Mouse (Mus musculus) C2C12 (cell line): ENCODE measurements around the gene Naa80. TPM values are rescaled to one million over a fixed set of nuclear protein-coding genes. Genes with fewer than 3 reads are reported as not detected.

ENCODE experiments used
- H3K27me3 ChIP-seq: one replicate; pipeline ENCODE4 v1.6.1; 2011; ENCODE audit not compliant: control insufficient read depth, insufficient read depth, insufficient read length
- H3K36me3 ChIP-seq: one replicate; pipeline ENCODE4 v1.6.1; 2011; ENCODE audit not compliant: control insufficient read depth, insufficient read depth
- H3K4me3 ChIP-seq: one replicate; pipeline ENCODE4 v1.5.1; 2011; ENCODE audit warnings: mild to moderate bottlenecking, control low read depth; ENCODE audit not compliant: poor library complexity, insufficient read depth, severe bottlenecking
- H3K79me2 ChIP-seq: one replicate; pipeline ENCODE4 v1.6.1; 2011; ENCODE audit not compliant: control insufficient read depth, insufficient read depth
- H3K79me3 ChIP-seq: one replicate; pipeline ENCODE4 v1.6.1; 2011; ENCODE audit warnings: low read depth, control low read depth
- H3ac ChIP-seq: one replicate; pipeline ENCODE3; 2011; ENCODE audit warnings: low read depth; ENCODE audit not compliant: control insufficient read depth, insufficient read length
- CEBPB ChIP-seq: IDR thresholded peaks from one replicate; pipeline ENCODE4 v1.6.1; 2011; ENCODE audit warnings: low read depth, mild to moderate bottlenecking, control low read depth, moderate library complexity
- CTCF ChIP-seq: IDR thresholded peaks from one replicate; pipeline ENCODE4 v1.5.1; 2011; ENCODE audit not compliant: control insufficient read depth, insufficient read depth, insufficient read length
- FOSL1 ChIP-seq: IDR thresholded peaks from one replicate; pipeline ENCODE4 v1.8.0; 2011; ENCODE audit warnings: mild to moderate bottlenecking, low read length; ENCODE audit not compliant: poor library complexity, insufficient read depth, severe bottlenecking
- MAX ChIP-seq: IDR thresholded peaks from one replicate; pipeline ENCODE4 v1.6.1; 2011; ENCODE audit warnings: mild to moderate bottlenecking, control low read depth
- MYOD1 ChIP-seq: IDR thresholded peaks from one replicate; pipeline ENCODE4 v1.6.1; 2011; ENCODE audit warnings: low read depth; ENCODE audit not compliant: control insufficient read depth, insufficient read length
- MYOG ChIP-seq: IDR thresholded peaks from one replicate; pipeline ENCODE4 v1.6.1; 2011; ENCODE audit not compliant: control insufficient read depth, insufficient read length; ENCODE audit errors: extremely low read depth
- USF1 ChIP-seq: IDR thresholded peaks from one replicate; pipeline ENCODE4 v1.6.1; 2011; ENCODE audit warnings: low read depth, mild to moderate bottlenecking, control low read depth, moderate library complexity
- long read RNA-seq, 2 experiments: library from polyadenylated mRNA; unstranded; transcript quantifications; one replicate each; pipeline ENCODE4 v2.0.0; 2019 to 2020
- polyA plus RNA-seq: library from polyadenylated mRNA; unstranded; fragments of >200 nt; fragmentation: generic; extraction: Trizol; gene quantifications from one replicate; pipeline ENCODE4 v1.2.1, GENCODE M21; 2012; ENCODE audit warnings: missing spikeins

Naa80 gene
- polyA plus RNA-seq = 8.2 TPM
- long read RNA-seq, experiment 1, transcript Naa80-201 (2 exons, 2,053 nt) = major isoform, 14 of 17 reads
- long read RNA-seq, experiment 1, partial matches to known transcripts = 2 of 17 reads
- long read RNA-seq, experiment 1, other reads (novel, unspliced or antisense) = 1 of 17 reads
- long read RNA-seq, experiment 2, partial matches to known transcripts = 0 of 3 reads
- long read RNA-seq, experiment 2, other reads (novel, unspliced or antisense) = 0 of 3 reads

DNA sequence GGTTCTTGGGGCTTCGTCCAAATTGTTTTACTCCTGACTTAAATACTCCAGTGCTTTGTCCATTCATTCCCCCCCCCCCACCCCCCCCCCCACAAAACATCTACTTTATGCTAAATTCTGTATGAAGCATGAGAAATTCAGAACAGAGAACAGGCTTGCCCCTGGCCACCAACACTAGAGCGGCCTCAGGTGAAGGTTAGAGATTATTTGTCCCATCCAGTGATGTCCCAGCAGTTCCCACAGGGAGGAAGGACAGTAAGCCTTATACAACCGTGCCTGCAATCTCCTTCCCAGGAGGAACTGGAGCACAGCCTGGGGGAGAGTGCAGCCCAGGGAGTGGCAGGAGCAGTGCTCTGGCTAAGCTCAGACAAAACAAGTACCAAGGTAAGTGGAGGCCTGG, at the start of gene Naa80:
Gene Naa80 (plus strand): TSS at position 301 of the 400 bp plus-strand sequence.
- Histone ChIP-seq H3K79me2 (peaks cover 10% of the 10 kb centered on the region), H3K79me3 (no peaks in the 10 kb centered on the region), H3K27me3 (no peaks in the 10 kb centered on the region), H3K4me3 (no peak within 1 kb of the TSS), H3K36me3 (no peaks in the 10 kb centered on the region), H3ac (no peak within 1 kb of the TSS)
- TF ChIP-seq CEBPB (no peak), MYOG (no peak), CTCF (no peak), MAX (no peak), USF1 (no peak), MYOD1 (no peak), FOSL1 (no peak)

DNA sequence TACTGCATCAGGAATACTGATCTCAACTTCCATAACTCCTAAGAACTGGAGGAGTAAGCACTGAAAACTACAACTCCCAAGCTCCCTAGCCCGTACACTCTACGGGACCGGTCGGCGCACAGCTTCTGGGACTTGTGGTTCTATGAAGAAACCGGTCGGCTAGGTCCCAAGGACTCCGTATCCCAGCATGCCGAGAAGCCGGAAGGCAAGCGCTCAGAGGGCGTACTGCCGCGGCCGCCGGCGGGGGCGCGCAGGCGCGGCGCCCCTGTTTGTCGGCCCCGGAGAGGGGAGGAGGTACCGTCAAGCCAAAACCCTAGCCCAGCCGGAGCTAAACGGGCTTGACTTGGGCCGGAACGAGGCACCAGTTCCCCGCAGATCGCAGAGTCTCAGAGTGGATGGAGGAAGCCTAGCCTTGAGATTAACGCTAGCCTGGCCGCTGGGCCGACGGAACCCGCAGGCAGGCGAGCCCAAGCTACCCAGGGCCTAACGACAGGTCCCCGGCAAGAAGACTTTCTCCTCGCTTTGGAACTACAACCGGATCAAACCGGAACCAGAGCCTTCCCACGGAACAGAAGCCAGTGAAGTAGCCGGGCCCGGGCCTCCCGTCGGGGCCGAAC, 44.8 kb upstream of the Naa80 start, which contains the start of gene Tmem115:
Gene Tmem115 (plus strand): TSS at position 155 of the 617 bp plus-strand sequence.
- Histone ChIP-seq H3K79me3 (peaks cover 27% of the 10 kb centered on the region), H3K27me3 (no peaks in the 10 kb centered on the region), H3ac (peak within 1 kb of the TSS; percentile 77), H3K4me3 (peak within 1 kb of the TSS; percentile 74), H3K36me3 (peaks cover 14% of the 10 kb centered on the region), H3K79me2 (peaks cover 36% of the 10 kb centered on the region)
- TF ChIP-seq MAX (no peak), CEBPB (no peak), MYOD1 (no peak), FOSL1 (no peak), USF1 (no peak), CTCF (no peak), MYOG (no peak)

DNA sequence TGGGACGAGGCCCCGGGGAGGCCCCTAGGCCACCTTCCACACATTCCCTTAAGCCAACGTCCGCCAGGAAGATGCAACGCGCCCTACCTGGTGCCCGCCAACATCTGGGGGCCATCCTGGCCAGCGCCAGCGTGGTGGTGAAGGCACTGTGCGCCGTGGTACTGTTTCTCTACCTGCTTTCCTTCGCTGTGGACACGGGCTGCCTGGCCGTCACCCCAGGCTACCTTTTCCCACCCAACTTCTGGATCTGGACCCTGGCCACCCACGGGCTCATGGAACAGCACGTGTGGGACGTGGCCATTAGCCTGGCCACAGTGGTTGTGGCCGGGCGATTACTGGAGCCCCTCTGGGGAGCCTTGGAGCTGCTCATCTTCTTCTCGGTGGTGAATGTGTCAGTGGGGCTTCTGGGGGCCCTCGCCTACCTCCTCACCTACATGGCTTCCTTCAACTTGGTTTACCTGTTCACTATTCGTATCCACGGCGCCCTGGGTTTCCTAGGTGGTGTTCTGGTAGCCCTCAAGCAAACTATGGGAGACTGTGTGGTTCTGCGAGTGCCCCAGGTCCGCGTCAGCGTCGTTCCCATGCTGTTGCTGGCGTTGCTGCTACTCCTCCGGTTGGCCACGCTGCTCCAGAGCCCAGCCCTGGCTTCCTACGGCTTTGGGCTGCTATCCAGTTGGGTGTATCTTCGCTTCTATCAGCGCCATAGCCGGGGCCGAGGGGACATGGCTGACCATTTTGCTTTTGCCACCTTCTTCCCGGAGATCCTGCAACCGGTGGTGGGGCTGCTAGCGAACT, 44.1 kb upstream of the Naa80 start:
- Histone ChIP-seq H3K79me3 (peaks cover 27% of the 10 kb centered on the region), H3K36me3 (peaks cover 15% of the 10 kb centered on the region), H3K4me3 (peak overlapping the region; percentile 74), H3K27me3 (no peaks in the 10 kb centered on the region), H3ac (peak overlapping the region; percentile 77), H3K79me2 (peaks cover 36% of the 10 kb centered on the region)
- TF ChIP-seq USF1 (no peak), MYOD1 (no peak), CTCF (no peak), CEBPB (no peak), MAX (no peak), FOSL1 (no peak), MYOG (no peak)

DNA sequence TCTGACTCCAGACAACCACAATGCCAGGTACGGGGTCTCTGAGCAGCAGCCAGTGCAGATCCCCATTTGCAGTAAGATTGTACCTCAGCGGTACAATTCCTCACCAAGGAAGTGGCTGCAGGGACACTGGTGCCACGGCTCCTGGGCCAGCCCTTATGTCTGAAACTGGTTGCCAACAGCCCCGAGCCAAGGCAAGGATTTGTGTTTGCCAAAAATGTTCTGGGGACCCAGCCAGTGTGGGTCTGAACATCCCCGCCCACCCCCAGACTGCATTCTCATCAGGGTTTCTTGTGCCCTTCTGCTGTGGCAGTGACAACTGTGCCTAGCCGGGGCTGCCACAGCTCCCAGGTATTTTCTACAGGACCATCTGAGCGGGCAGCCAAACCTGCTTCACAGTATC, 40.5 kb upstream of the Naa80 start:
- H3K79me2 ChIP-seq = peaks cover 36% of the 10 kb centered on the region
- H3K4me3 ChIP-seq = no peak overlapping the region
- H3K36me3 ChIP-seq = peaks cover 15% of the 10 kb centered on the region
- peaks cover 27% of the 10 kb centered on the region for H3K79me3 ChIP-seq
- no peaks in the 10 kb centered on the region for H3K27me3 ChIP-seq
- no peak overlapping the region for H3ac ChIP-seq
- TF ChIP-seq USF1 = no peak
- no peak for TF ChIP-seq MYOD1
- TF ChIP-seq MAX = no peak
- no peak for TF ChIP-seq MYOG
- no peak for TF ChIP-seq FOSL1
- no peak for TF ChIP-seq CTCF
- TF ChIP-seq CEBPB = no peak

DNA sequence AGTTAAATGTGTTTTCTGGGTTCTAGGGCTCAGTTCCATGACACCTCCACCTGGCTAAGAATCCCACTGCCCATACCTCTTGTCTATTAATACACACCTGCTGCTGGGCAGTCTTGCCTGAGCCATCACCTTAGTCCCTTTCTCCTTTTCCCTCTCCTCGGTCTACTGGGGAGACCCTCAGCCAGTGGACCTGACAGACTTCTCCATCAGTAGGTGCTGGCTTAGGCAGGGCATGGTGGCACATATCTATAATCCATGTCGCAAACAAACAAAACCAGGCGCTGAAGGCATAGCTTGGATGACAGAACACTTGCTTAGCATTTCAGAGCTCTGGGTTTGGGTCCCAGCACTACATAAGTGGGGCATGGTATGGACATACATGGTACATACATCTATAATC, 40.0 kb upstream of the Naa80 start:
- H3ac ChIP-seq = no peak overlapping the region
- H3K79me3 ChIP-seq = peaks cover 27% of the 10 kb centered on the region
- H3K79me2 ChIP-seq = peaks cover 36% of the 10 kb centered on the region
- H3K4me3 ChIP-seq = no peak overlapping the region
- no peaks in the 10 kb centered on the region for H3K27me3 ChIP-seq
- no peak for TF ChIP-seq CTCF
- TF ChIP-seq CEBPB = no peak
- TF ChIP-seq MYOG = no peak
- no peak for TF ChIP-seq MAX
- TF ChIP-seq MYOD1 = no peak
- no peak for TF ChIP-seq FOSL1
- TF ChIP-seq USF1 = no peak
- H3K36me3 ChIP-seq = peaks cover 15% of the 10 kb centered on the region
